Mouse (Mus musculus): ENCODE measurements around the gene Smok3a. TPM values are rescaled to one million over a fixed set of nuclear protein-coding genes. Genes with fewer than 3 reads are reported as not detected.

Smok3a gene
- polyA plus RNA-seq (2012; rRNA removed) = not detected in 2 replicates

GRCm38 (mm10) chr5:138020961-138021479 lies at the start of gene Smok3a, which contains the start of gene Smok3b:
Gene Smok3a, plus strand, starts transcription at chr5:138021261.
Gene Smok3b, plus strand, starts transcription at chr5:138021429.

GRCm38 (mm10) chr5:137981300-137981699 lies 39.8 kb upstream of the Smok3a start, which contains the start of gene Azgp1:
Gene Azgp1, plus strand, starts transcription at chr5:137981520.

GRCm38 (mm10) chr5:138052894-138053293 lies 31.8 kb downstream of the Smok3a start, which contains the start of gene Smok3c:
Gene Smok3c, plus strand, starts transcription at chr5:138053194.

Other genes starting within 250 kb of the Smok3a start
- 57.8 and 59.4 TPM in 2 replicates for gene Ppp1r35, start 242.4 kb upstream of the Smok3a start, polyA plus RNA-seq (2012; rRNA removed)
- 33.8 and 34.4 TPM in 2 replicates for gene Mepce, start 233.6 kb upstream of the Smok3a start, polyA plus RNA-seq (2012; rRNA removed)
- 0.28 and 0.30 TPM in 2 replicates for gene Zcwpw1, start 233.5 kb upstream of the Smok3a start, polyA plus RNA-seq (2012; rRNA removed)
- 1.3 and 3.1 TPM in 2 replicates for gene Pilra, start 185.0 kb upstream of the Smok3a start, polyA plus RNA-seq (2012; rRNA removed)
- gene Pilrb1, start 163.2 kb upstream of the Smok3a start, polyA plus RNA-seq (2012; rRNA removed) = 1.7 and 2.0 TPM in 2 replicates
- 2.7 and 2.8 TPM in 2 replicates for gene Pilrb2, start 149.4 kb upstream of the Smok3a start, polyA plus RNA-seq (2012; rRNA removed)
- 5.7 and 7.1 TPM in 2 replicates for gene Cyp3a13, start 99.6 kb upstream of the Smok3a start, polyA plus RNA-seq (2012; rRNA removed)
- 0.12 and 0.35 TPM in 2 replicates for gene Gjc3, start 58.2 kb upstream of the Smok3a start, polyA plus RNA-seq (2012; rRNA removed)
- 0.88 and 1.7 TPM in 2 replicates for gene Azgp1, start 39.7 kb upstream of the Smok3a start, polyA plus RNA-seq (2012; rRNA removed)
- gene Smok3b, start 168 bp downstream of the Smok3a start, polyA plus RNA-seq (2012; rRNA removed) = not detected in 2 replicates
- not detected in 2 replicates for gene Smok3c, start 31.9 kb downstream of the Smok3a start, polyA plus RNA-seq (2012; rRNA removed)
- 3.5 and 4.0 TPM in 2 replicates for gene Zkscan1, start 63.8 kb downstream of the Smok3a start, polyA plus RNA-seq (2012; rRNA removed)
- 5.9 and 6.5 TPM in 2 replicates for gene Zscan21, start 95.6 kb downstream of the Smok3a start, polyA plus RNA-seq (2012; rRNA removed)
- 2.3 and 2.9 TPM in 2 replicates for gene Zfp113, start 134.5 kb downstream of the Smok3a start, polyA plus RNA-seq (2012; rRNA removed)
- 61.9 and 65.8 TPM in 2 replicates for gene Cops6, start 139.8 kb downstream of the Smok3a start, polyA plus RNA-seq (2012; rRNA removed)
- 24.4 and 31.9 TPM in 2 replicates for gene Ap4m1, start 150.7 kb downstream of the Smok3a start, polyA plus RNA-seq (2012; rRNA removed)
- 24.7 and 26.8 TPM in 2 replicates for gene Mcm7, start 151.2 kb downstream of the Smok3a start, polyA plus RNA-seq (2012; rRNA removed)
- 39.3 and 55.2 TPM in 2 replicates for gene Taf6, start 166.2 kb downstream of the Smok3a start, polyA plus RNA-seq (2012; rRNA removed)
- gene Cnpy4, start 166.2 kb downstream of the Smok3a start, polyA plus RNA-seq (2012; rRNA removed) = 2.9 and 3.3 TPM in 2 replicates
- gene Mblac1, start 173.1 kb downstream of the Smok3a start, polyA plus RNA-seq (2012; rRNA removed) = 7.7 and 9.6 TPM in 2 replicates
- gene Nxpe5, start 204.6 kb downstream of the Smok3a start, polyA plus RNA-seq (2012; rRNA removed) = 1.8 and 2.0 TPM in 2 replicates
- 176 and 202 TPM in 2 replicates for gene Lamtor4, start 234.2 kb downstream of the Smok3a start, polyA plus RNA-seq (2012; rRNA removed)
- gene BC037034, start 242.8 kb downstream of the Smok3a start, polyA plus RNA-seq (2012; rRNA removed) = 60.0 and 79.7 TPM in 2 replicates